Mouse (Mus musculus) right cerebral cortex, adult 18-20 months (tissue): ENCODE measurements around the gene Fggy.
A peak's percentile ranks its signal among the peaks of the same experiment; 100 is the strongest.

ENCODE experiments used
- DNase-seq: peaks from one replicate; pipeline ENCODE4 v3.0.0; 2022; ENCODE audit warnings: mixed read lengths

Gene Fggy

DNA sequence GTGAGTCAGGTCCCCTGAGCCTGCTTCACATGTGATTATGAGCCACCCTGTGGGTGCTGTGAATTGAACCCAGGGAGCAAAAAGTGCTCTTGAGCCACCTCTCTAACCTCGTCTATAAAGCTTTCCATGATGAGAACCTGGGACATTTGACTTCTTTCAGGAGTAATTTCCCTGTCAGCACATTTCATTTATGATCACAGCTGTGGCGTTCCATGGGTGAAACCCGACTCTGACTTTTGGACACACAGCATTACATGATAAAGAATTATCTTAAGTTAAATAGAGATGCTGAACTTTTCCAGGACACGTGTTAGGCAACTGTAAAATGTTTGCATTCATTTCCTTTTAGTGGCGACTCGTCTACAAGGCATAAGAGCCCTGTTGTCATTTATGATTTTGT, 39.9 kb downstream of the Fggy start:
- no peak for DNase-seq

DNA sequence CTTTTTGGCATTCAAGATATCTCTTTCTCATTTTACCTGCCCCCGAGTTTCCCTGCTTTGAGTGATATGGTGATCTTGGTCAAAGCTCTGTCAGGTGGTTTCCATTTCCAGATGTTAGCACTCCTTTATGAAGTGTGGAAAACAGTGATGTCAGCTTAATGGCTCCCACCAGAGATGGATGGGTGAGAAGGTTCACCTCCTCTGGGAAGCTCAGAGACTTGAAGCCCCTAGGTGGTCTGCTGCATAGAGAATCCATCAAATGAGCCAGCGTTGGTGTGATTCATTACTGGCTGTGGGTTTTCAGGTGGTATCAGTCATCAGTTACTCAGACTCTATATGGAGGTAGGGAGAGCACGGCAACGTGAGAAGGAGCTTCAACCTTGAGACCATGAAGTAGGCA, 44.5 kb downstream of the Fggy start:
- DNase-seq = no peak

DNA sequence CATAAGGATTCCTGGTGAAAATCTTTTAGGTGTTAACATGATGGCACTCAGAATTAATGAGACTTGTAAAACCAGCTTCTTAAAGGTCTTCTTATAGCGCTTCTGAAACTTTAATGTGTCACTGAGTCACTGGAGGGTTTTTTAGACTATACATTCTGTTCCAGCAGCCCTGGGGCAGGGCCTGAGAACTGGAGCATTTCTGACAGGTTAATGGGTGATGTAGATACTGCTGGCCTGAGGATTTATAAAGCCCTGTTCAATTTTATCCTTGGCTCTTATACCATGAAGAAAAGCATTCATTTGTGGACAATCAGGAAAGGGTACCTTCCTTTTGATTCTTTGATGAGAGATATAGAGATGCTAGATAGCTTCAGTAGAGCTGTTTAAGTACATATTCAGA, 45.9 kb downstream of the Fggy start:
- no peak for DNase-seq

DNA sequence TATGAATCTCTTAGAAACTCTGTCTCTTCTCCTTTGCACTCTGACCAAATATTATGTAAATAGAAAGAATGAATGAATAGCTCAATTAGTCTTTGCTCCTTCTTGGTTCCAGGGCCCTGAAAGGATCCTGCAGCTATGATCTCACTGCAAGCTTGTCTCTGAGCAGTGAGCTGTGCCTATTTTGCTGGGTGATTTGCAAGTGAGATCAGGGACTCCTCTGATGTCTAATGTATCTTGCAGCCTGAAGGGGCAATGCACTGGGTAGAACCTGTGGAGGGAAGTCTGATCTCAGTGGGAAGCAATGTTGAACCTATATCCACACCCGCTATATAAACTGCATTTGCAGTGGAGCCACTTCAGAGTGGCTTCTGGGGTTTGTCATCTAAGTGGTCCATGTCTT, 53.4 kb downstream of the Fggy start:
- DNase-seq = no peak

DNA sequence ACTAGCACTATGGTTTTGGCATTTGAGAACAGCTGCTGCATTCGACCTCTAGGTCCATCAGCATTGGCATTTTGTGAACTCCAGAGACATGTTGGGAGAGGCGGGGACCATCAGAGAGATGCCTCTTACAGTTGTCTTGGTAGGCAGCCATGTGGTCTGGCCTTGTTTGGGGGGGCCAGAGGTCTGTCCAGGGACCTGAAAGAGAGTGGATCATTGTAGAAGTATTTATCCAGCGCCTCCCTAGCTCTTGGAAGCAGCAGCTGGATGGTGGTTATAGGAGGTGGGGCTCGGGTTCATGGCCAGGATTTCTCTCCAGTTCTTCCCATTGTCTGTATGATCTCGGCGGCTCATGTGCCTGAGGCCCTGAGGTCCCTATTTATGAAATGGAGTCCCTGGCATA, 54.1 kb downstream of the Fggy start:
- DNase-seq = no peak

DNA sequence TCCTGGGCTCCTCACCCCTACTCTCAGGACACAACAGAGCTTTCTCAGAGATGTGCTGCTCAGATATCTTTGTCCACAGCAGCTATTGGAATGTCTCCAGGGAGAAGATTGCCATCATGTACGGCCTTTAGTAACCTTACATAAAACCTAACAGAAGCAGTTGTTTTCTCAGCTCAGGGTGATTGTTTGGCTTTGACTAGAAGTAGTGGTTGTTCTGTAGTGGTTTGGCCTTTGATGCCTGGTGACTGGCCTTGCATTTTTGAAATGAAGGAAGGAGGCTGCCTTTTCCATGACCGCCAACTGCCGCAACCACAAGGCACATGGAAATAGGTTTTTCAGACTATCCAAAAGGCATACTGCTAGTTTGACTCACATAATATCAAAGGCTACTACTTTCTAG, 63.7 kb downstream of the Fggy start:
- no peak for DNase-seq

DNA sequence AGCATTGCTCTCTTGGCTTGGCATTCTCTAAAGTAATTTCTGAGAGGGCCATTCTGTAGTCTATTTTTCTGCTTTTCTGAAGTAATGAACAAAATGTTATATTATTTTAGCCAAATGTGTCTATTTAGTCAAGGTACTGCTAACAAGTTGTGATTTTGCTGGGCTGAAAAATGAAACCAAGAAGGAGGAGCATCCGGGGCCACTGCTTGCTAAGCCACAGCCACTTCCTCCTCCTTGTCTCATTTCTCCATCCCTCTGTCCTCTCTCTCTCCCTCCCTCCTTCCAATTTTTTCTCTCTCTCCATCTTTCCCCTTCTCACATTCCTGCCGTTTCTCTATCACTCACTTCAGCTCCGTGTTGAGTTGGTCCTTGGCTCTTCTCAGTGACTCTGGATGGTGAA, 67.4 kb downstream of the Fggy start:
- DNase-seq = no peak

DNA sequence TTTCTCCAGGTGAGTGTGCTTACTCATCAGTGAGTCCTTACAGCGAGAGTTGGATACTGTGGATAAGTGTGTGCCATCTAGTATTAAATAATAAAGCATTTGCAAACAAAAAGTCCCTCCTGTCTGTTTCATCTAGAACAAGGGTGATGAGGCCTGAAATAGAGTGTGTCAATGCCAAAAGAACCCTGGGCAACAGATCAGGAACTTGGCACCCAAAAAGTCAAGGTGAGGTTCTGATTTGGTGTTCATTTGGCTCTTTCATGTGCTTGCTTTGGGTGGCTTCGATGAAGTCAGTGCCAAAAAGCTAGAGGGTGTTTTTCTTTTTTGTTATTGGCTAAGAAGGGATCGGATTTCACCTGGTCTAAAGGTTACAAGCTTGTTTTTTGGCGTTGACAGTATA, 68.3 kb downstream of the Fggy start:
- no peak for DNase-seq

DNA sequence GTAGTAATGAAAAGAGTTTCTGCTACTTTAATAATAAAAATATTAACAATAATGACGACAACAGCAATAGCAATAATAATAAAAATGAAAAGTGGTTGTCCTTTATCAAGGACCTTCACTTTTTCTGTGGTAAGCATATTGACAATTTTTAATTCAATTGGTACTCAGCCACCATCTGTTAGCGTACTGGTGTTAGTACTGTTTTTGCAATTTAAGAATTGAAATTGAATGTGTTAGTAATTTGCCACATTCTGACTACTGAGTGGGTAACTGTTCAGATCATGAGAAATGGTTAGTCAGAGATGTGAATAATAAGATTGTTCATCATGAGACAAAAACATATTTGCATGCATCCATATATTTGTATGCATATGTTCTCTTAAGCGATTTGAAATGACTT, 68.9 kb downstream of the Fggy start:
- DNase-seq = no peak

DNA sequence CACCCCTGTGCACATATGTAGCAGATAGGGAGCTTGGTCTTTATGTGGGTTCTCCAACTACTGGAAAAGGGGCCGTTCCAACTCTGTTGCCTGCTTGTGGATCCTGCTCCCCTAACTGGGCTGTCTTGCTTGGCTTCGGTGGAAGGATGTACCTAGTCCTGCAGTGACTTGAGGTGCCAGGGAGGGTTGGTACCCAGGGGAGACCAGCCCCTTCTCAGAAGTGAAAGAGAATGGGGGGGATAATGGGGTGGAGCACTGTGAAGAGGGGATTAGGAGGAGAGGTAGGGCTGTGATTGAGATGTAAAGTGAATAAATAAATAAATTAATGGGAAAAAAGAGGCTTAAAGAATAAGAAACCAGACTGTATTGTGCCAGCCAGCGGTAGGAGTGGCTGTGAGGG, 77.6 kb downstream of the Fggy start:
- DNase-seq = no peak

DNA sequence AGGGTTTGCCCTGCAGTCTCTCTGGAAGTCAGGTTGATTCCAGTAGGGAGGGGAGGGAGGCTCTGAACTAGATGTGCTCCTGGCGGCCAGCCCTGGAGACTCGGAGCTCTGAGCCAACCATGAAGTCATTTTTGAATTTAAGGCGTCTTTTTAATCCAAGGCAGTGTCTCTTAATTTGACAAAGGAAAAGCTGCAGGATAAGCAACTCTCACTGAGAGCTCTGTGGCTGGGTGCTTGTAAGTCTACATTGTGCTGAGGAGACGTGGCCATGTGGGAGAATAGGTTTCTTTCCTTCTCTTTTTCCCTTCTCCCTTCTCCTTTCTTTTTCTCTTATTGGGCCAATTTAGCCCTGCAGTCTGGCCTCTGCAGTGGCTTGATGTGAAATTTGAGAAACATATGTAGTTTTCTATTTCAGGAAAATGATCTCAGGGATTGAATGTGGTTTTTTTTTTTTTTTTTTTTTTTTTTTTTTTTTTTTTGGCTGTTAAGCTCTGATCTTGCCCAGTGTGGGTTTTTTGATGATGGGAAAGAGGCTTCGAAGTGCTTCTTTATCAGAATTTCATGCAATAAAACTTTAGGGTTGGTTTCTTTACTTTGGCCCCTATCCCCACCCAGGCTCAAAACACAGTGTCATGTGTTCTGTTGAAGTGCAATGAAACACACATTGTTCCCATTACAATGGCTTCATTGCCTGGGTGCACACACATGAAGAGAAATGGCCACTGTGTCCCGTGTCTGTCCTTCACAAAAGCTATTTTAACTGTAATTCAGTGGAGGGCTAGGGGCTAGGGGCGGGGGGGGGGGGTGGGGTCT, 79.8 kb downstream of the Fggy start:
- DNase-seq = peak; percentile 63

DNA sequence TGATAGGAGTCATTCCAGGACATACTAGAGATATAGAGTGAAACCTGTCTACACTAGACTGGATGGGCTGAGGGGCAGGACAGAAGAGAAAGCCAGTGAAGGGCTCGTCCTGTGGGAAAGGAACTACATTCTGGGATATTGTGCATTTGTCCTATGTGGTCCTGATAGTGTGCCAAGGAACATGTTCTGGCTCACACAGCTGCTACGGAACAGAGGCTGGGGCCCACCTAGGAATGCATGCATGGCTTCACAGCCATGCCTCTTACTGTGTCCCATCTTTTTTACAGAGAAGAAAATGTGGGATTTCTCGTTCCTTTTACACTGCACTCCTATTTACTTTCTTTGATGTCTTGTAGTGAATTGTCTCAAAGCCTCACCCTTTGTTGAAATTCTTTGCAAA, 80.8 kb downstream of the Fggy start:
- no peak for DNase-seq

DNA sequence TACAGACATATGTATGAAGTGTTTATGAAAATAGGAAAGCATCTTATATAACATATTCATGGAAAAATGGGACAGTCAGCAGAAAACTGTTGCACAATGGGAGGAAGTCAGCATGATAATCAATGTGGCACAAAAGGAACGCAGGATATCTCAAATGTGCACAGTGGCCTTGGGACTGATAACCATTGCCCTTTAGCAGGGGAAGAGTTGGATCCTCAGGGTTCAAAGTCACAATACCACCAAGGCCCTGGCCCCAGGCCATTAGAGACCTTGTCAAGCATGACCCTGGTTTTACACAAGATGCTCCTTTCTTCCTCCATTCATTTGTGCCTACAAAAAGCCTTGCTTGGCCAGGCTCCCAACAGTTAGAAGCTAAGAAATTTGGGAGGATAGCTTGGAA, 83.5 kb downstream of the Fggy start:
- DNase-seq = no peak

DNA sequence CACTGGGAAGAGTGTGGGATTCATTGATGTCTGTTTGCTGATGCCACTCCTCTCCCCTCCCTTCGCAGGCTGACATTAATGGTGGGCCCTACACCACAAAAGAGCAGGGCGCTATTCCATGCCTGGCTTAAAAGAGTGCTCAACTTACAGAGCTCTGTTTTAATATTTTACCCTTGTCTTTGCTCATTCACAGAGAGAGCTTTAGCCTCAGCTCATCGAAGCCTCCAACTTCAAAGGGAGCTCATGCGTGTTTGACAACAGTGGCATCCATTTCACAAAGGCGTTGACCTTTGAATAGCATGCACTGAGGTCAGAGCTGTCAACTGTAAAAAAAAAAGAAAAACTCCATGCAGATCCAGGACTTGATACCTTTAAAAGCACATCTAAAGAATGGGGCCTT, 86.7 kb downstream of the Fggy start:
- DNase-seq = no peak

DNA sequence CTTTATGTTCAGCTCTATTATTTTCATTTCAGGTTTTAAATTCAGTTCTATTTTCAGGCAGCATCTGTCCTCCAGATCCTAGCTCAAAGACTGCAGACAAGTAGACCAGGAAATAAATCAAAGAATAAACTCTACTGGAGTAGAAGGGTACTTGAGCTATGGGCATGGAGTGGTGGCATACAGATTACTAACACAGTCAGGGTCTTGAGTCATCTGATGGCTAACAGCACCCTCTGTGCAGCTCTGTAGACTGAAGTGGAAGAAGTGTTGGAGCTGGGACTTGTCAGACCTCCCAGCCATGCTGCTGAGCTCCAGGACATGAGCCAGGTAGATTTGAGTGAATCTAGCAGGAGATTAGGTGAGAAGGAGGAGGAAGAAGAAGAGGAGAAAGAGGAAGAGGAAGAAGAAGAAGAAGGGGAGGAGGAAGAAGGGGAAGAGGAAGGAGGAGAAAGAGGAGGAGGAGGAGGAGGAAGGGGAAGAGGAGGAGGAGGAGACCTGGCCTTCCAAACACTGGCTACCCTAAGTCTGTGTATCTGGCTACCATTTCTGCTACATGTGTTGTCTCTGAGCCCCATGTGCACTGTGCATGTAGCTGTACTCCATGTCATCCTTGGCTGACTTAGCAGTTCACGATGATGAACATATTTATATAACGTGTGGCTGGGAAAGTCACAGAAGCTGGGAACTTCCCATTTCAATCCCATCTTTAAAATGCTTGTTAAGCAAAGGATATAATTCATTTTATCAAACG, 91.7 kb downstream of the Fggy start:
- no peak for DNase-seq

DNA sequence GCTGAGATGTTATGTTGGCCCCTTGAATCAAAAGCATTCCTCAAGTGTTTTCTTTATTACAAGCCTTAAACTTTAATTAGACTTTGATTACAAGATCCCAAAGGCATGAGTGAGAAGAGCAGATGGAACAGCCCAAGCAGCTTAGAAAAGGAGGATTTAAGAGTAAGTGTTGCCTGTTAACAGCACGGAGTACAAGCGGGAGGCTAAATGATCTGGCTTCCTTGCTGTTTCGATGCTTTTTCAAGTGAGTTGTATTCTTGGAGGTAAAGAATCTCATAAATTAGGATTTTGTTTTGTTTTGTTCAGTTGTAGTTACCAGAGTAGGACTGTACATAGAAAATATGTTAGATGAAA, 92.2 kb downstream of the Fggy start:
- no peak for DNase-seq

DNA sequence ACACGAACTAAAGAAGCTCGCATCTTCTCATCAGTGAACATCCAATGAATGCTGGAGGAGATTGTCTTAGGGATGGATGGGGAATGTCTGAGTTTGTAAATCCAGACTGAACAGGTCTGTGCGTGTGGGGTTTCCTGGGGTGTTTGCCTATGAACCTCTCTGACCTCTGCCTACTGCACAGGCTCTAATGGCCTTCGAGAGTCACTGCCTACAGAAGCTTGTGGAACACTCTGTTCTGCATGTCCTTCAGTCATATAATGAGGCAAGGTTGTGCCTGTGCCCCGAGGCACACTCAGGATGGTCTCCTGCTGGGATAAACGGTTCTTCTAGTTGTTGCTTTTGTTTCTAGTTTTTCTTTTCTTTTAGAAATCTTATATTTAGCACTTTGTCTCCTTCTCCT, 92.7 kb downstream of the Fggy start:
- DNase-seq = no peak

DNA sequence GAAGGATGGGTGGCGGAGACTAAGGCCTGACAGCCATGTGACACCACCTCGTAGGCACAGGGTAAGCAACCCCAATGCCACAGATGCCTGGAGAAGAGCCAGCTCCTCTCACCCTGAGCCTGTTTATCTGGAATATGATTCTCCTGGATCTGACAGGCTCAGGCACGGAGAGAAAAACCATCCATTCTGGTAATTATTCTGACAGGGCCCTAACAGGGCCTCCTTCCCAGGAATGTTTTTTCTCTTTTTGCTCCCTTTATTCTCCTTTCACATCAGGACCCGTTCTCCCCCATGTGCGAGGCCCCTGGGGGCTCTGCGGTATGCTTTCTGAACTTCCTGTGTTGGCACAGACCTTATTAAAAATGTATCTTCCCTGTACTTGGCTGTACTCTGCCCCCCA, 94.7 kb downstream of the Fggy start:
- DNase-seq = no peak

DNA sequence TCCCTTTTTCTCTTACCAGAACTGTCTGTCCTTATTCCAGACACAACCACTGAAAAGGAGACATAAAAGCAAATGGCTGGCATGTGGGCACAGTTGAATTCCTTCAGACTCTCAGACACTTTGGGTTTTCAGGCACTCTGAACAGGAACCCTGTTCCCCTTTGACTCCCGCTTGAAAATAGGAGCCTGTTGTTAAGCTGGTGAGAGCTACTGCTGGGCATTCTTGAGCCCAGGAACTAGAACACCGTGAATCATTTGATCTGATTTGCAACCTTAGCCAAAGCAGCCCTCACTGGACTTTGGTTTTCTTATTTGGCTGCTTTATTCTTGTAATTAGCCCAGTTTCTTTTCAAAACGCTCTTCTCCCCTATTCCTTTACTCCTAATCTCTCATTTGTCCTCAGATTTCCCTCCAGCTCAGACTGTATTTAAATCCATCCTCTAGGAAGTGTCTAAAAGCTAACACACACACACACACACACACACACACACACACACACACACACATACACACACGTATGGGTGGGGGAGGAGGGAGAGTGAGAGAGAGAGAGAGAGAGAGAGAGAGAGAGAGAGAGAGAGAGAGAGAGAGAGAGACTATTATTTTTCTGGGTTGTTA, 96.1 kb downstream of the Fggy start:
- peak; percentile 12 for DNase-seq

DNA sequence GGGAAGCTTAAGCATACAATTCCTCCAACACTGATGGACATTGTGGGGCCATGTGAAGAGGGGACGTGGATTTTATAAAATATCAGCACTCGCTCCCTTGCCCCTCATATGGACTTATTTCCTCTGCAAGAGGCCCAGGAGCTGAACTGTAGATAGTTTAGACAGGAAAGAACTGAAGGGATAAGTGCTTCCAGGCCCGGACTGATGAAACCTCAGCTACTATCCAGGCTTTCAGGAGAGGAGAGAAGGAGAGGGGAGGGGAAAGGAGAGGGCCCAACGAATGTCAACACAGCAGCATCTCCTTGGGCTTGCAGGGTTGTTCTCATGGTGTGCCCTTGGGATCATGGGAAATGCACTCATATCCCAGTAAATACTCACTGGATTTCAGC, 96.6 kb downstream of the Fggy start:
- no peak for DNase-seq

DNA sequence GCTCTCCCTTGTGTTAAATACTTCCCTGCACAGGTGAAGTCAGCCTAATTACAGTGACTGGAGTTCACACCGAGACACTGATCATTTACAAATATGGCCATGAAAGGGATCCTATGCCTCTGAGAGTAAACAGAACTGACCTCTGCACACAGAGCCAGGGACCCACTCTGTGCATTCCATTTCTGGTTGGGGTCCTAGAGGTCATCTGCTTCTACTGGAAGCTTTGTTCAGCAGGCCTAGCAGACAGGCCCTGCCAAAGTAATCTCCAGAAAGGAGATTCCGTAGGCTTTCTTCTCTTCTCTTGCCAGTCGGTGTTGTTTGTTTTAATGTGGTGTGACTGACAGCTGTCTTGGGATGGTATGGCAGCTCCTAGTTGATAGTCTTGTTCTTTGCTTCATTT, 101.7 kb downstream of the Fggy start:
- no peak for DNase-seq

DNA sequence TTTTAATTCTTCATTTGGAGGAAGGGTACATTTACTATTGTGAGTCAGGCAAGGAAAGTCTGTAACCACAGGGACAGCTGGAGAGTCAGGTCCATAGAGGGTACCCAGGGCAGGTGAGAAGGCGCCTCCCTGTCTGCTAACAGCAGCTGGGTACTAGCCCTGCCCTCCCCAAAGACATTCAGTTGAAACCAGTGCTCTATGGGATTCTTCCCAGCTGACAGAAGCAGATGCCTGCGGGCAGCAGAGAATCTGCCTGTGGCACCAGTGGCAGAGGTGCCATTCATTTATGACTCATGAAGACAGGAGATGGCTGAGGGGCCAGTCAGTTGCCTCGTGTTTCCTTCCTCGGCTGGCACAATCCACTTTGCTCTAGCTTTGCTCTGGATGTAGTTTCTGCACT, 106.3 kb downstream of the Fggy start:
- no peak for DNase-seq

DNA sequence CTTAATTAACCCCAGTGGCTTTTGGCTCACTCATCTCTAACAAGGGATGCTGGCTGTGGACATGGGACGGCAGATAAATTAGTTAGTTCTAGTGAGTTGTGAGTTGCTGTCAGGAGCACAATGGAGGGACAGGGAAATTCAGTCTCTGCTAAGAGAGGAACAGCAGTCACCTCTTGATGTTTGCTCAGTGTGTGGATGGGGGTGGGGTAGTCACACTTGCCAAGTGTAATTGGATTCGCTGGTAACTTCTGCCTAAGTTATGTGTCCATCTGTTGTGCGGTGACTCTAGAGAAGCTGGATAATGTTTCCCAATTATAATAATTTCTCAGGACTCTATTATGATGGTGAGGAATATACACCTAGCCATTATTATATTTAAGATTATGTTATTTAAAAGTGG, 107.0 kb downstream of the Fggy start:
- no peak for DNase-seq

DNA sequence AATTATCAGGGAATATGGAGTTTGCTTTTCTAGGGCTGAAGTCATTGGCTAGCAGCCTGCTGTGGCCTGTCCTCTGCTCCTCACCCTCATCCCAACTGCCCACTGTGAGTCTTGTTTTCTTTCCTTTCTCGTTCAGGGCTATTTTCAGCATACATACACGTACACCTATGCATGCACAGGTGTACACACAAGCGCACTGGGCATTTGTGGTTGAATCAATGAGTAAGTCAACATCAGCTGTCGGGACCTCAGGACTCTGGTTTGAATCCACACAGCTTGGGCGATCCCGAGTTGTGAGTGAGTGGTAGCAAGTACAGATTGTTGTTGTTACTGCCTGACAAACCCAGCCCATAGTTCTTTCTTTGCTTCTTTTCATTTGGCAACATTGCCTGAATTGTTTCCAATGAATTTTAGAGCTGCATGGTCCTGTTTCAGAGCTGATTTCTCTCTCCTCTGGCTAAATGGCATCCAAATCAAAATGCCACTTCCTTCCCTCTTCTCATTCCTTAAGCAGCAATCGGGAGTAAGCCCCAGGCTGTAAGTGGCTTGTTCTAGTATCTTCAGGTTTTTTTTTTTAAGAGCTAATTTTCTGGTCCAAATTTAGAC, 109.1 kb downstream of the Fggy start:
- DNase-seq = no peak
